Mouse (Mus musculus) liver, embryonic 14.5 days (tissue): ENCODE results near the gene Srrm1.

ENCODE experiments used
- CTCF ChIP-seq: IDR thresholded peaks from 2 replicates; pipeline ENCODE4 v1.5.1; 2016; ENCODE audit warnings: antibody characterized with exemption, low read depth, control low read depth
- EP300 ChIP-seq: IDR thresholded peaks from 2 replicates; pipeline ENCODE4 v1.6.1; 2016; ENCODE audit warnings: antibody characterized with exemption, low read depth

GRCm38 (mm10) chr4:135353794-135354450, 801 bp upstream of the Srrm1 start:
- TF ChIP-seq CTCF (no peak), EP300 (peak; percentile 54; the same call in 1 of the 2 replicates)
